Mouse (Mus musculus): ENCODE data around the gene Rps25.
A peak's percentile ranks its signal among the peaks of the same experiment; 100 is the strongest.

The Rps25 gene

DNA sequence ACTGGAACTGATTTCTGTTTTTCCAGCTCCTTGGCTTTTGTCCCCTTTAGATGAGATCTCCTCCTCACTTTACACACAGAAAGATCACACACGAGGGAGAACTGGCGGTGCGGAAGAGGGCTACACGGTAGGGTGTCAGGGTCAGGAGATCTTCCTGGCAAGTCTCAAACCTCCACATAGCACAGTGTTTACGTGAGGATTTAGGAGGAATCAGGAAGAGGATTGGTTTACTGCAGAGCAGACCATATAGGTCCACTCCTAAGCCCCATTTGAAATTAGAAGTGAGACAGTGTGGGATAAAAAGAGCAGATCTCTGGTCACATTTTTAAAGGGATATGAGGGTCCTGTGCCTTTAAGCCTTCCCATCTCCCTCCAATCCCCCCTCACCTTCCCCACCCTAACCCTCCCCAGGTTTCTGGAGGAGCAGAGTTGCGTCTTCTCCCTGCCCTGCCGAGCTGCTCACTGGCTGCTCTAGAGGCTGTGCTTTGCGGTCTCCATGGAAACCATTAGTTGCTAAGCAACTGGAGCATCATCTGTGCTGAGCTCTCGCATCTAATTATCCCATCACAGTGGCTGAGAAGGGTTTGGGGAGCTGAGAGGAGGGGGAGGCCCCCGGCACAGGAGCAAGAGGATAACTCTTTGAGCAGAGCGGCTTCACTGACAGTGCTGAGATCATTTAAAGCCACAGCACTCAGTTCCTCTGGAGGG lies 50.2 kb downstream of the Rps25 start:
- DNase-seq, result peak; percentile 48
